21 mouse cellular contexts compared by ENCODE assay signal in the genomic region with DNA sequence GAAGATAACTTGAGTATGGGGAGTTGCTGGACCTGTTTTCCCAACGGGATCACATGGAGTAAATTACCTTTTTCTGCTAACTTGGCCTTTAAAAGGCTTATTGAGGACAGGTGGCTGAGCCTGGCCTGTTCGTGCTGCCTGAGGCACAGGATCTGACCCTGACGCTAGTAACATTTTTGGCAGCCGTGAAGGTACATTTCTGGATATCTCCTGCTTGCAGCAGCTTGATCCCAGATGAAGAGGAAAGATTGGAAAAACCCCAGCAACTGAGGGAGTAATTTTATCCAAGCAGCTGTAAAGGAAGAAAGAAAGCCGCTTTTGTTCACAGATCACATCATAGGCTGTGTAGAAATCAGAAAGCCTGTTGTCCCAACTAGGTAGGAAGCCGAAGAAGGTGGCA. TPM values are rescaled to one million over a fixed set of nuclear protein-coding genes. Genes with fewer than 3 reads are reported as not detected.
DNase-seq lines count a peak whose midpoint lies in the region; ATAC-seq and TF ChIP-seq lines count a peak whose summit lies in the region.
"Had no signal": no experiment of that assay in that cellular context is flagged by ENCODE, and none has a peak within 500 bp of the region (broad histone marks: within the 10 kb centered on the region; RNA-seq: fewer than 3 reads in every experiment).

No protein-coding gene starts in this region.

- WGBS in lung, postnatal 0 days = 54% methylated on average over 6 of the region's 6 CpGs

- H3K9me3 ChIP-seq in lung, postnatal 0 days (ENCODE audit: low read length) = no peaks in the 10 kb centered on the region
- H3K9me3 ChIP-seq: forebrain, embryonic 10.5 days; hindbrain, embryonic 15.5 days; liver, embryonic 13.5 days had no signal

- no peaks in the 10 kb centered on the region for H3K36me3 ChIP-seq in lung, postnatal 0 days (ENCODE audit: insufficient read depth, low read length)
- H3K36me3 ChIP-seq: forebrain, embryonic 10.5 days; hindbrain, embryonic 15.5 days; liver, embryonic 13.5 days had no signal

- H3K9ac ChIP-seq in lung, postnatal 0 days (replicated peaks; ENCODE audit: low read depth) = no peak overlapping the region
- H3K9ac ChIP-seq: hindbrain, embryonic 15.5 days; liver, embryonic 13.5 days had no signal

- H3K4me2 ChIP-seq in lung, postnatal 0 days (replicated peaks; ENCODE audit: low read depth, low read length) = no peak overlapping the region
- H3K4me2 ChIP-seq: hindbrain, embryonic 15.5 days; liver, embryonic 13.5 days had no signal

- no peak for TF ChIP-seq EP300 in lung, postnatal 0 days (IDR thresholded peaks at IDR 0.05)

- ATAC-seq in lung, postnatal 0 days = no peak

- H3K27me3 ChIP-seq in lung, postnatal 0 days (replicated peaks; ENCODE audit: insufficient read depth, low read length) = no peaks in the 10 kb centered on the region
- H3K27me3 ChIP-seq: hindbrain, embryonic 15.5 days; liver, embryonic 13.5 days had no signal

- no peaks in the 10 kb centered on the region for H3K4me1 ChIP-seq in lung, postnatal 0 days (ENCODE audit: insufficient read depth, low read depth, low read length)
- H3K4me1 ChIP-seq: forebrain, embryonic 10.5 days; hindbrain, embryonic 15.5 days; liver, embryonic 13.5 days had no signal

- H3K27ac ChIP-seq in lung, postnatal 0 days (ENCODE audit: low read length) = no peak overlapping the region
- H3K27ac ChIP-seq: forebrain, embryonic 10.5 days; hindbrain, embryonic 15.5 days; kidney, postnatal 0 days; liver, embryonic 13.5 days; macrophage had no signal

- no peak overlapping the region for H3K4me3 ChIP-seq in lung, postnatal 0 days (ENCODE audit: low read depth, low read length)
- H3K4me3 ChIP-seq: forebrain, embryonic 10.5 days; hindbrain, embryonic 15.5 days; liver, embryonic 13.5 days had no signal

- no peak for TF ChIP-seq CTCF in lung, postnatal 0 days (IDR thresholded peaks at IDR 0.05)

- peak; percentile 23 for DNase-seq in adrenal gland, postnatal 14 days
- no peak for DNase-seq in adrenal gland, postnatal 25 days
- DNase-seq in lung, postnatal 0 days (ENCODE audit: low spot score) = peak; percentile 29
- DNase-seq in lung, postnatal 4 days = no peak
- DNase-seq in gonadal fat pad, adult 2 months (ENCODE audit: low read depth) = peak; percentile 99
- DNase-seq in testis, postnatal 14 days (ENCODE audit: low spot score) = peak; percentile 82
- DNase-seq in cerebellum, adult 9-11 months = no peak
- DNase-seq in ovary, postnatal 14 days (ENCODE audit: low spot score) = no peak
- DNase-seq: B cell, adult 2 months; embryo, embryonic 11 days; heart, postnatal 10 days; liver, embryonic 13.5 days; midbrain, embryonic 14.5 days; right cerebral cortex, postnatal 4 days; thymus, postnatal 36 days had no signal

RNA-seq across cellular contexts. Expression of a gene that starts 17.1 kb away (rescaled TPM):
- total RNA-seq in adrenal gland, postnatal 14 days (2021) = 53.2 and 58.0 TPM in 2 replicates
- total RNA-seq in adrenal gland, postnatal 25 days (2021) = 54.9 and 69.0 TPM in 2 replicates
- polyA plus RNA-seq in lung, postnatal 0 days (2015; fragmentation: Nextera tagmentation; extraction: Ambion mirVana) = 67.4 and 68.4 TPM in 2 replicates
- 98.8 and 111 TPM in 2 replicates for polyA plus RNA-seq in gonadal fat pad, adult 2 months (2012; rRNA removed)

RNA-seq across cellular contexts. Expression of a gene that starts 58.3 kb away (rescaled TPM):
- not detected in 2 replicates for total RNA-seq in adrenal gland, postnatal 14 days (2021)
- not detected in 2 replicates for total RNA-seq in adrenal gland, postnatal 25 days (2021)
- 0.19 and 0.20 TPM in 2 replicates for polyA plus RNA-seq in lung, postnatal 0 days (2015; fragmentation: Nextera tagmentation; extraction: Ambion mirVana)
- 1.8 and 2.8 TPM in 2 replicates for polyA plus RNA-seq in gonadal fat pad, adult 2 months (2012; rRNA removed)
- total RNA-seq: granulocyte monocyte progenitor cell, adult 5-6 weeks had no signal
- polyA plus RNA-seq: forebrain, embryonic 10.5 days; hindbrain, embryonic 15.5 days; macrophage; midbrain, embryonic 14.5 days; stomach, embryonic 14.5 days had no signal

Comparison
In these comparisons a context has a peak if more than half of its experiments do, and no peak if none do; other contexts are left out.
1. DNase-seq: peak in adrenal gland, postnatal 14 days (single experiment), lung, postnatal 0 days (single experiment), gonadal fat pad, adult 2 months (single experiment) and testis, postnatal 14 days (single experiment); none in adrenal gland, postnatal 25 days (single experiment), lung, postnatal 4 days (0 of 2), cerebellum, adult 9-11 months (single experiment) and ovary, postnatal 14 days (single experiment).